Mouse (Mus musculus): ENCODE data around the gene Mat1a. TPM values are rescaled to one million over a fixed set of nuclear protein-coding genes. Genes with fewer than 3 reads are reported as not detected.
A peak's percentile ranks its signal among the peaks of the same experiment; 100 is the strongest.

The Mat1a gene
- total RNA-seq (2017): not detected in 2 replicates

DNA sequence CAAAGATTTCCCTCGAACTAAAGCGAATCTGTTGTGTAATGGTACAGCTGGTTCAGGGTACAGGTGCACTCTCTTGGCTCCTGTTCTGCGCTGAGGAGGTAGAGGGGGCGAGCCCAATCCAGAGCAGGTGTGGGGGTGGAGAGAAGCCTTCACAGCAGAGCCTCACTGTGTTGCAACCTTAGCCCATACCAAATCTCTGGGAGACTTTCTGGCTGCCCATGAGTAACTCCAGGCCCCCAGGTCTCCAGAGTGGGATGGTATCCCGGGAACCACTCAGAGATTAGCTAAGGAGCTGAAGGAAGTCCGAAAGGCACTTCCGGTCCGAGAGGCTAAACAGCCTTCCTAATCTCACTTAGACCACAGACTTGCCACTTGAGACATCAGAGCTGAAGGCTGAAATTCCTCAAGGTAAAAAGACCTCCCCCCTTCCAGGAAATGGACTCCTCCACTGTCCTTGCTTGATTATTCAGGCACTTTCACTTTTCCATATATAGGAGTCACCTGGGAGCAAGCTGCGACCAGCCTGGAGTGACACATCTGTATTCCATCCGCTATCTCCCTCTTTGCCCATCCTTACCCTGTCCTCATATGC, at the start of gene Mat1a:
Gene Mat1a (plus strand): TSS at position 183 of the 592 bp plus-strand sequence.
- ATAC-seq (replicated peaks in 1 of 2; ENCODE audit: insufficient read depth in 1 of 2, low FRiP score in 2 of 2, low TSS enrichment in 1 of 2, low read depth in 1 of 2, poor library complexity in 2 of 2, severe bottlenecking in 2 of 2): no peak

- peak; percentile 12 to 32; a peak in 1 of 4 replicates for ATAC-seq (replicated peaks in 1 of 2; ENCODE audit: insufficient read depth in 1 of 2, low FRiP score in 2 of 2, low TSS enrichment in 1 of 2, low read depth in 1 of 2, poor library complexity in 2 of 2, severe bottlenecking in 2 of 2)
Measured at GRCm38 (mm10) chr14:41065168-41065567, 39.7 kb upstream of the Mat1a start.

DNA sequence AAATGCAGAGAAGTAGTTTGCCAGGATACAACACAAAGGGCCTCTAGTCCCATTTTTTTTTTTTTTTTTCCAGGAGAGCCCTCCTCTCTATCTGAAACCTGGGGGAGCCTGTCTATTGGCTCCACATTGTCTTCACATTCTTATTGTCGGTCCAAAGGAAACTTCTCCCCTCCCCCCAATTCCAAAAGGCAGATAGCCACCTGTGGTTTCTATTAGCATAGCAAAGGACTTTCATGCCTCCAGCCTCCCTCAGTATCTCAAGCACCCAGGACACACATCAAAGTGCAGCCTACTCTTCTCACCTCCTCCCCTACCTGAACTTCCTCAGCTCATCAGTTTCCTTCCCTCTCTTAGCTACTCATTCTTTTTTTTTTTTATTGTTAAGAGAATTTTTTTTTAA, 38.4 kb upstream of the Mat1a start:
- no peak for ATAC-seq (replicated peaks in 1 of 2; ENCODE audit: insufficient read depth in 1 of 2, low FRiP score in 2 of 2, low TSS enrichment in 1 of 2, low read depth in 1 of 2, poor library complexity in 2 of 2, severe bottlenecking in 2 of 2)

DNA sequence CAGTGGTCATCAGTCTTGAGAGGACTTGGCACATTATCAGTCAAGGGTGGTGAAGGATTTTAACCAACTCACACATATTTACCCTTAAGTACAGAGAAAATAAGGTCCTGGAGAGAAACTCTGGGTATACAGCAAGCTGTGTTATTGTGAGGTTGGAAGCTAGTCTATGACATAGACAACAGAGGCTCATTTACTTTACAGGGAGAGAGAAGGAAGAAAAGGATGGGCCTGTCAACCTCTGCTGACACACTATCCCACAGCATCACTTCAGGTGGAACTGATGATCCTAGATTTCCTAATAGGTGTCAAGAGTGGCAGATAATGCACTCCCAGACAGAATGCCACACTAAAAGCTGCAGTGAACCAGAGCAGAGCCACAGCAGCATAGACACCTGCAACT, 35.7 kb upstream of the Mat1a start, which contains the start of gene Dydc2:
Gene Dydc2 (minus strand): TSS at position 101 of the 400 bp plus-strand sequence.
- ATAC-seq (replicated peaks in 1 of 2; ENCODE audit: insufficient read depth in 1 of 2, low FRiP score in 2 of 2, low TSS enrichment in 1 of 2, low read depth in 1 of 2, poor library complexity in 2 of 2, severe bottlenecking in 2 of 2): no peak

- no peak for ATAC-seq (replicated peaks in 1 of 2; ENCODE audit: insufficient read depth in 1 of 2, low FRiP score in 2 of 2, low TSS enrichment in 1 of 2, low read depth in 1 of 2, poor library complexity in 2 of 2, severe bottlenecking in 2 of 2)
Measured at GRCm38 (mm10) chr14:41070343-41070742, 34.5 kb upstream of the Mat1a start.

DNA sequence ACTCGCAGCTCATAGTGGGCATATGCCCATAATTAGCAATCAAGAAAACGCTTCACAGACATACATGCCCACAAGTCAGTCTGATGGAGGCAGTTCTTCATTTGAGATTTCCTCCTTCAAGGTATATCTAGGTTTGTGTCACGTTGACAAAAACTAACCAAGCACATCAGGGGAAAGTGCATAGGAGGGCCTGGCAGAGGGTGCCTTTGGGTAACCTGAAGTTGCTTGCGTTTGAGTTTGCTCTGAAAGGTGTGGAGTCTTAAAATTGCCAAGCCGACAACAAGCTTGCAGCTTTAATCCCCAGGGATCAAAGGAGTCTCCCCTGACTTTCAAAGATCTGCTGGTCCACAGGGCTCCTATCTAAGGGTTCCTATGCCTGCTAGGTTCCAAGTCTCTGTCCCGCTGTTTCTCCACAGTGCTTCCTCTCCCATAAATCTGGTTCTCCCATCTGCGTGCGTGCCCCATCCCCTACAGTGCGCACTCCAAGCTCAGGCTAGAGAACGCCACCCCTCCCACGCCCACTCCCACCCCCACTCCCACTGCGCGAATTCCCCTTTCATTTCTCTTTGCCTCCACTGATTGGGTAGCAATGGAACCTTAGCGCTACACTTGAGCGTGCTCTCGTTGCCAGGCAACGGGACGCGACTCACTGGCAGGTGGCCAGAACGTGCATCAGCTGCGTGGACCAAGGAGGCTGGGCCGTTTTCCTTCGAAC, 32.4 kb upstream of the Mat1a start, which contains the start of gene Dydc1:
Gene Dydc1 (plus strand): TSS at position 683 of the 715 bp plus-strand sequence.
- peak; percentile 77 to 83 for ATAC-seq (replicated peaks in 1 of 2; ENCODE audit: insufficient read depth in 1 of 2, low FRiP score in 2 of 2, low TSS enrichment in 1 of 2, low read depth in 1 of 2, poor library complexity in 2 of 2, severe bottlenecking in 2 of 2)

DNA sequence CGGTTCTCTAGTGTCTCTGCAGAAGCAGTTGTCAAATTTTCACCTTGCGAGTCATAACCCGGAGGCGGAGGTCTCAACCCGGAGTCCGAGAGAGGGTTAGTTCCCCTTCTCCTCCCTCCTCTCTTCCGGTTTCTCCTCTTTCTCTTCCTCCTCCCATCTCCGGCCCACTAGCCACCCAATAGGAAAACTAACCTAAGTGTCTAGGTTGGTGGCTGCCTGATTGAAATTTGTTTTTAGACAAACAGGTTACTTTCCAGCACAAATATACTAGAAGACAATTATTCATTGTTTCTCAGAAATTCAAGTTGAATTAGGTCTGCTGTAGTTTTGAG, 31.9 kb upstream of the Mat1a start:
- ATAC-seq (replicated peaks in 1 of 2; ENCODE audit: insufficient read depth in 1 of 2, low FRiP score in 2 of 2, low TSS enrichment in 1 of 2, low read depth in 1 of 2, poor library complexity in 2 of 2, severe bottlenecking in 2 of 2): no peak; a peak in 2 of 4 replicates

DNA sequence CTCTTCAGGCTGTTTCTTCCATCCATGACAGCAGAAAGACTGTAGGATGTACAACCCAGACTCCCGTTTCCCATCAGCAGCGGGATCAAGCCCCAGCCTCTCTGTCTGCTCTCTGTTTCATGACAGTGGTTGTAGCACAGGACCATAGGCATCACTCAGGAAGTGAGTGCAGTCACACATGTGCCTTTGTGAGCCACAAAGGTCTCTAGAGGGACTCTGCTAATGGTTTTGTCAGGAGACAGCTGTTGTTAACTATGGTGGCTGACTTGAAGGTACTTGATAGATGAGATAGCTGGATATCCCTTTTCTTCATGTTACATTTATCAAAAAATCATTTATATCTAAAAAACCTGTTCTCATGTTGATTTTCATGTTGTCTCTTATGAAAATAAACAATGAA, 22.4 kb upstream of the Mat1a start:
- no peak for ATAC-seq (replicated peaks in 1 of 2; ENCODE audit: insufficient read depth in 1 of 2, low FRiP score in 2 of 2, low TSS enrichment in 1 of 2, low read depth in 1 of 2, poor library complexity in 2 of 2, severe bottlenecking in 2 of 2)

DNA sequence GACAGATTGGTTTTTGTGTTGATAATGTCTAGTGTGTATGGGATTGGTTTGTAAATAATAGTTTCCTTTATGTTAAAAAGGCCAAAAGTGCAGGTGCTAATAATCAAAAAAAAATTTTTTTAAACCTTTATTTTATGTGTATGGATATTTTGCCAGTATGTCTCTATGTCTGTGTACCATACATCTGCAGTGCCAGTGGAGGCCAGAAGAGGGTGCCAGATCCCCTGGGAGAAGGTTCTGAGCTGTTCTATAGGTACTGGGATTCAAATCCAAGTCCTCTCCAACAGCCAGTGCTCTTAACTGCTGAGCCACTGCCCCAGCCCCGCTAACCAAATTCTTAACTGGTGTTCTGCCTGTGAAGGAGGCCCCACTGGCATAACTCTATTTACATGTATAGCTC, 17.3 kb upstream of the Mat1a start:
- ATAC-seq (replicated peaks in 1 of 2; ENCODE audit: insufficient read depth in 1 of 2, low FRiP score in 2 of 2, low TSS enrichment in 1 of 2, low read depth in 1 of 2, poor library complexity in 2 of 2, severe bottlenecking in 2 of 2): no peak

DNA sequence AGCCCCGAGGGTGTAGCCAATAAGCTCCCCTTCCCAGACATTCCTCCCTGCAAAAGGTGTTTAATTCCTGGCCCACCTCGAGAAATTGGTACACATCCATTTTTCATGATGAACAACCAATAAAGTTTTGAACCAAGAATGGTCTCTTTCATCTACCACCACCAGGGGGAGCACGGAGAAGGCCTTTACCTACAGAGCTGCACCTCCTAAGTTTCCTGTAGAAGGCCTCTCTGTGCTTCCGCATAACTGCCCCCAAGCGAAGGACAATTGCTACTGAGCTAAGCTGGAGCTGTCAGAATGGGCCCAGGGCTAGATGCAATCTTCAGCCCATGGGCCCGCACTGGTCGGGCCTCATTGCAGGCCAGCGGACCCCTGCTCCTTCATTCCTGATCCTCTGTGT, 14.1 kb upstream of the Mat1a start:
- ATAC-seq (replicated peaks in 1 of 2; ENCODE audit: insufficient read depth in 1 of 2, low FRiP score in 2 of 2, low TSS enrichment in 1 of 2, low read depth in 1 of 2, poor library complexity in 2 of 2, severe bottlenecking in 2 of 2): peak; percentile 63 to 82

DNA sequence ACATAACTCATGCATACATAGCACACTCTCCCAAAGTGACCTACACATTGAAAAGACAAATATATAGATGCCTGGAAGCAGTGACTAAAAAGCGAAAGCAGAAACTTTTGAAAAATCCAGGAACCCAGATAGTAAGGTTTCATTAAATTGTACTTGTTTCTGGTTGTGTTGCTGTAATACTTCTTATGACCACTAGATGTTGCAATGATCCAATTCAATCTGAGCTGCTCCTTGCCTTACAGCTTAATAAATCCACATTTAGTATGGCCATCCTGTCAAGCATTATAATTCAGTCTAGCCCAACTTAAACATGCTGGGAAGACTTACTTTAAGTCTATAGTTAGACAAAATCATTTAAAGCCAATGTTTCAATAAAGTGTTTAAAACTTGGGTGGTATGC, 10.7 kb upstream of the Mat1a start:
- no peak; a peak in 1 of 4 replicates for ATAC-seq (replicated peaks in 1 of 2; ENCODE audit: insufficient read depth in 1 of 2, low FRiP score in 2 of 2, low TSS enrichment in 1 of 2, low read depth in 1 of 2, poor library complexity in 2 of 2, severe bottlenecking in 2 of 2)

DNA sequence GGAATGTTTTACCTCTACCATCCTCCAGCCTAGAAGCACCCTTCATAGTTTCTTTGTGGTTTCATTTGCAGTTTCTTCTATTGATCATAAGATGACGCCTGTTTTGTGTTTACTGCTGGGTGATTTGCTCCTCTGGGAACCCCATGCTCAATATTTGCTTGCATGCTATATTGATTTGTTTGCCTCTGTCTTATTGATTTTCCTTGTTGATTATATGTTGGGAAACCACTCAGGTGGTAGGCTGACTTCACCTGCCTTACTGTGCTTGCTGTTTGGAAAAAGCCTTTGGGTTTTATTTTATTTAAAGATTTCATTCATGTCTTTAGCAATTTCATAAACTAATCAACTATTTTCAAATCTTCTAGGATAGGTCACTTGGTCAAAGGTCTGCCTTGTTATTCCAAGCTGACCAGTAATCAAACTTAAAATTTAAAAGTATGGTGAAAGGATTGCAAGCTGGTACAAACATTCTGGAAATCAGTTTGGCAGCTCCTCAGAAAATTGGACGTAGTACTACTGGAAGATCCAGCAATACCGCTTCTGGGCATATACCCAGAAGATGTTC, 8.5 kb upstream of the Mat1a start:
- no peak for ATAC-seq (replicated peaks in 1 of 2; ENCODE audit: insufficient read depth in 1 of 2, low FRiP score in 2 of 2, low TSS enrichment in 1 of 2, low read depth in 1 of 2, poor library complexity in 2 of 2, severe bottlenecking in 2 of 2)

- no peak for ATAC-seq (replicated peaks in 1 of 2; ENCODE audit: insufficient read depth in 1 of 2, low FRiP score in 2 of 2, low TSS enrichment in 1 of 2, low read depth in 1 of 2, poor library complexity in 2 of 2, severe bottlenecking in 2 of 2)
Measured at GRCm38 (mm10) chr14:41098726-41099125, 6.1 kb upstream of the Mat1a start.

GRCm38 (mm10) chr14:41100712-41101111, 4.1 kb upstream of the Mat1a start:
- no peak for ATAC-seq (replicated peaks in 1 of 2; ENCODE audit: insufficient read depth in 1 of 2, low FRiP score in 2 of 2, low TSS enrichment in 1 of 2, low read depth in 1 of 2, poor library complexity in 2 of 2, severe bottlenecking in 2 of 2)

DNA sequence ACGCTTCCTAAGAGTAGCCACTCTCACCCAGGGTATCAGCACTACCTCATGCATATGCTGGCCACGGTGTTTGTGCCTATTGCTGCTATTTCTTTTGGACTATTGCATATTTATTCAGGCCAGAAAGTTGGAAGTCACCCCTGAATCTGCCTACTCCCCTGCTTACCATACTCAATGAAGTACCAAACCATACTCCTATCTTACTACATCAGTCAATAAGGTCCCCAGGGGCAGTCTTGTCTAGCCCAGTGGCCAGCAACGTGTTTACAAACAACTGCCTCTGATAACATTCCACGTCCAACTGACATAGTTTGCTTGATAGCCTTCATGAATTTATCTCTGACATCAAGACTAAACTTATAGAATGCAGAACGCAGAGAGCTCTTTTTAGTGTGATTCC, 3.6 kb upstream of the Mat1a start:
- no peak for ATAC-seq (replicated peaks in 1 of 2; ENCODE audit: insufficient read depth in 1 of 2, low FRiP score in 2 of 2, low TSS enrichment in 1 of 2, low read depth in 1 of 2, poor library complexity in 2 of 2, severe bottlenecking in 2 of 2)

DNA sequence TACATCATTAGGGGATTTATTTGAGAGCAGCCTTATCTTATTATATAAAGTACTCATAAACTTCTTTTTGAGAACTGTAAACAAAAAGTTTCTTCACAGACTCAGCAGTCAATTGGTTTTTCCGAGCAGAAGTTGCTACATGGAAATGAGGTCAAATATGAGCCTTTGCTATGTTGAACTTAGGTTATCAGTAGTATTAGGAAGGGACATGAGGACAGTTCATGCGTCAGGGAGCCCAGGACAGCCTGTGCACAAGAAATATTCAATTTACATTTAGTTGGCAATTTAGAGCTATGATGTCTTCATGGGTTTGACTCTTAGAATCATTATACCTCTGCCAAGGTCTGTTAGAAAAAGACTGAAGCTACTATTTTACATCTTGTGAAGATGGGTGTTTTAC, 2.6 kb upstream of the Mat1a start:
- no peak for ATAC-seq (replicated peaks in 1 of 2; ENCODE audit: insufficient read depth in 1 of 2, low FRiP score in 2 of 2, low TSS enrichment in 1 of 2, low read depth in 1 of 2, poor library complexity in 2 of 2, severe bottlenecking in 2 of 2)

GRCm38 (mm10) chr14:41111031-41111668, 6.3 kb downstream of the Mat1a start:
- ATAC-seq (replicated peaks in 1 of 2; ENCODE audit: insufficient read depth in 1 of 2, low FRiP score in 2 of 2, low TSS enrichment in 1 of 2, low read depth in 1 of 2, poor library complexity in 2 of 2, severe bottlenecking in 2 of 2): no peak

GRCm38 (mm10) chr14:41112944-41113343, 8.1 kb downstream of the Mat1a start:
- ATAC-seq (replicated peaks in 1 of 2; ENCODE audit: insufficient read depth in 1 of 2, low FRiP score in 2 of 2, low TSS enrichment in 1 of 2, low read depth in 1 of 2, poor library complexity in 2 of 2, severe bottlenecking in 2 of 2): no peak

Measured in hematopoietic stem cell, adult 5-6 weeks (primary cell).